Mouse (Mus musculus) stomach, embryonic 15.5 days (tissue): Measurements from ENCODE around the gene Esyt2. TPM values are rescaled to one million over a fixed set of nuclear protein-coding genes. Genes with fewer than 3 reads are reported as not detected.

Source experiments
- ATAC-seq: fragments of 200-750 bp; cut with Nextera tagmentation; 2 replicates; pipeline ENCODE4 v1.8.0; 2017; ENCODE audit warnings: low read depth, moderate number of reproducible peaks, moderate TSS enrichment; ENCODE audit not compliant: insufficient read depth, low FRiP score
- H3K27ac ChIP-seq: fragments of 300-500 bp; sonication (generic); 2 replicates; pipeline ENCODE4 v1.5.1; 2015; ENCODE audit warnings: mild to moderate bottlenecking, inconsistent platforms
- H3K27me3 ChIP-seq: fragments of 300-500 bp; sonication (generic); replicated peaks from 2 replicates; pipeline ENCODE4 v1.6.1; 2015; ENCODE audit warnings: inconsistent platforms
- H3K36me3 ChIP-seq: fragments of 300-500 bp; sonication (generic); 2 replicates; pipeline ENCODE4 v1.6.1; 2015; ENCODE audit warnings: inconsistent platforms
- H3K4me1 ChIP-seq: fragments of 300-500 bp; sonication (generic); 2 replicates; pipeline ENCODE4 v1.6.1; 2015; ENCODE audit warnings: inconsistent platforms
- H3K4me2 ChIP-seq: fragments of 300-500 bp; sonication (generic); 2 replicates; pipeline ENCODE4 v1.6.1; 2015; ENCODE audit warnings: mild to moderate bottlenecking, inconsistent platforms
- H3K4me3 ChIP-seq: fragments of 300-500 bp; sonication (generic); replicated peaks from 2 replicates; pipeline ENCODE4 v1.5.1; 2015; ENCODE audit warnings: inconsistent platforms
- H3K9ac ChIP-seq: fragments of 300-500 bp; sonication (generic); 2 replicates; pipeline ENCODE4 v1.6.1; 2015; ENCODE audit warnings: inconsistent platforms
- H3K9me3 ChIP-seq: fragments of 300-500 bp; sonication (generic); 2 replicates; pipeline ENCODE4 v1.6.1; 2016; ENCODE audit warnings: inconsistent platforms
- WGBS: fragments of 180-500 bp; shearing (Covaris S2); methylation state at CpG from one replicate; pipeline ENCODE4 v1.1.7; 2015; 5-methylcytosine and 5-hydroxymethylcytosine counted together
- polyA plus RNA-seq: library from polyadenylated mRNA; unstranded; fragments of >200 nt; fragmentation: Nextera tagmentation; extraction: Ambion mirVana; gene quantifications from 2 replicates; pipeline ENCODE4 v1.2.1, GENCODE M21; 2015

Gene Esyt2
- polyA plus RNA-seq, 1 experiment from 2014 or later, result 28.4 TPM

DNA sequence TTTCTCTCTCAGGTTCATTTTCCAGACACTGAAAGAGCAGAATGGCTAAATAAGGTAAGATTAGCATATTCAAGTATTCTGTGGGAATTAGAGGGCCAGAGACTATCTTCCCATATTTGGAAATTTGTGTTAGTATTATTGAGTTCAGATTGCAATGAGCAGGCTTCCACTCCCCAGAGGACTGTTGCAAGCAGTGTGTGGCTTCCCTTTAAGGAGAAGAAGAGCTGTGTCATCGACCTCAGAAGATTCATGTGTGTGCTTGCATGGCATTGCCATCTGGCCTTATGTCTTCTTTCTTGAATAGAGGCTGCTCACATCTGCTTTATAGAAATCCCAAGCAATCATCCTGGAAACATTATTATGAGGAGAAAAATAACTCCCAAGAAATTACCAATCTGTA is 36.8 kb downstream of the Esyt2 start:
- Histone ChIP-seq H3K36me3 (0 out of 2 replicates have a peak, but pooled peaks cover 2% of the 10 kb centered on the region), H3K9me3 (no peaks in the 10 kb centered on the region), H3K27ac (no peak overlapping the region), H3K9ac (no peak overlapping the region), H3K4me3 (no peak overlapping the region), H3K27me3 (no peaks in the 10 kb centered on the region), H3K4me2 (no peak overlapping the region), H3K4me1 (no peaks in the 10 kb centered on the region)
- 73% methylated on average over 1 of the region's 1 CpGs for WGBS
- ATAC-seq, result no peak

DNA sequence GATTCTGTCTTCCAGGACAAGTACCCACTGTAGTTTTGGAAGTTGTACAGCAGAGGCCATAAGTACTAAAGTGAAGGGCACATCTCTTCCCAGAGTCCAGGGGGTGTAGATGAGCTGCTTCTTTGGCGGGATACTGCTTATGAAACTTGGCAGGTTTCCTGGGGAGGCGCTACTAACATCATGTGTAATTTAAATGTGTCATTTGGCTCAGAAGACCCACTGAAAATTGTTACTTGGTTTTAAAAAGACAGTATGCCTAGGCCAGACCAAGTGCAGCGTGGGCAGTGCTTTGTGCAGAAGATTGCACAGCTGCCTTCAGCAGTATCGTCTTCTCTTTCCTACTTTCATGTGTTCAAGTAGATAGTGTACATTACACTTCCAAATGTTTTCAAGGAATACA is 44.5 kb downstream of the Esyt2 start:
- no peaks in the 10 kb centered on the region for H3K9me3 ChIP-seq
- no peak overlapping the region for H3K4me2 ChIP-seq
- ATAC-seq, result no peak
- no peaks in the 10 kb centered on the region for H3K4me1 ChIP-seq
- peak overlapping the region; percentile 84 for H3K27ac ChIP-seq
- H3K27me3 ChIP-seq, result no peaks in the 10 kb centered on the region
- no peak overlapping the region for H3K4me3 ChIP-seq
- H3K36me3 ChIP-seq, result 0 out of 2 replicates have a peak, but pooled peaks cover 6% of the 10 kb centered on the region
- H3K9ac ChIP-seq, result no peak overlapping the region
- WGBS, result 54% methylated on average over 4 of the region's 4 CpGs

DNA sequence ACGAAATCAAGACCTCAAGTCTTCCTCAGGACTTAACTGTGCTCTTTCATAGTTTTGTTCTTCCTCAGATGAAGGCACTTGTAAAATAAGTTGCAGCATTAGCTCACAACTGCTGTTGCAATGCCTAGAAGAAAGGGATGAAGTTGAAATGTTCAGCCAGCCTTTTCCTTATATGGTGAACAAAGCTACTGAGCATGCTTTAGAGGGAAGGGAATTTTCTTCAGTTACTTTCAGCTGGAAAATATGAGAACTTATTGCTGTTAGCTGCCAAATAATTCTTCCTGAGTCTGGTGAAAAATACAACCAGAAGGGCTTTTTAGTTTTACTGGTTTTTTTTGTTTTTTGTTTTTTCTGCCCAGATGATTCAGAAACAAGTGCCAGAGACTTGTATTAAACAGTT is 45.2 kb downstream of the Esyt2 start:
- no peak overlapping the region for H3K4me2 ChIP-seq
- ATAC-seq, result no peak; the same call in 1 of the 2 replicates
- 0 out of 2 replicates have a peak, but pooled peaks cover 6% of the 10 kb centered on the region for H3K36me3 ChIP-seq
- no peaks in the 10 kb centered on the region for H3K27me3 ChIP-seq
- H3K9me3 ChIP-seq, result no peaks in the 10 kb centered on the region
- H3K9ac ChIP-seq, result no peak overlapping the region
- peak overlapping the region; percentile 84 for H3K27ac ChIP-seq
- H3K4me1 ChIP-seq, result no peaks in the 10 kb centered on the region
- WGBS, result 68% methylated on average over 1 of the region's 1 CpGs
- H3K4me3 ChIP-seq, result no peak overlapping the region

DNA sequence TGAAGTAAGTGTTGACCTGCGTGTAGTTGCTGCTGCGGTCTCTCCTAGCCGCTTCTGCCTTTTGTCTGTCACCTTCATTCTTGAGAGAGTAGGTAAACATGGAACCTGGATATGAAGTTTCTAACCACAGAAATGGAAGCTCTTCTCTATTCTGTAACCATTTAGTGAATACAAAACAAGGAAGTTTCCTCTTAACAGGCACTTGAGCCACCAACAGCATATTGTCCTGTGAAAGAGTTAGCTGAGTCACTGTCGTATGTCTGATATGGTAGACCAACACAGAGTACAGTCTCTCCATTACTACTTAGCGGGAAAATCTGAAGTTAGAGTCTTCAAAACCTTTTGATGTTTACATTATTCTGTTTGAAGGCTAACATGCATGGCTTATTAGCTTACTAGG is 53.3 kb downstream of the Esyt2 start:
- H3K36me3 ChIP-seq, result 0 out of 2 replicates have a peak, but pooled peaks cover 4% of the 10 kb centered on the region
- no peak overlapping the region for H3K4me3 ChIP-seq
- ATAC-seq, result no peak
- H3K27me3 ChIP-seq, result no peaks in the 10 kb centered on the region
- no peak overlapping the region for H3K27ac ChIP-seq
- H3K4me1 ChIP-seq, result no peaks in the 10 kb centered on the region
- 84% methylated on average over 5 of the region's 5 CpGs for WGBS
- no peaks in the 10 kb centered on the region for H3K9me3 ChIP-seq
- no peak overlapping the region for H3K4me2 ChIP-seq
- H3K9ac ChIP-seq, result no peak overlapping the region

DNA sequence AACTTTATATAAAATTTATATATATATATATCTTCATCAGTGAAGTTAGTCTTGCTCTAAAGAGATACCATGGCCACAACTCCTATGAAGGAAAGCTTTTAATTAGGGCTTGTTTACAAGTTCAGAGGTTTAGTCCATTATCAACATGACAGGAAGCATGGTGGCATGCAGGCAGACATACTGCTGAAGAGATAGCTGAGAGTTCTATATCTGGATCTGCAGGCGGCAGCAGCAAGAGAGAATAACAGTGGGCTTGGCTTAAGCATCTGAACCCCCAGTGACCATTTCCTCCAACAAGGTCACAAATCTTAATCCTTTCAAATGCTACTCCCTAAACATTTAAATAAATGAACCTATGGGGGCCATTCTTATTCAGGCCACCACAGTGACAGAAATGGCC is 59.2 kb downstream of the Esyt2 start:
- Histone ChIP-seq H3K36me3 (peaks cover 20% of the 10 kb centered on the region; the same call in 1 of the 2 replicates), H3K4me3 (no peak overlapping the region), H3K27me3 (no peaks in the 10 kb centered on the region), H3K4me1 (no peaks in the 10 kb centered on the region), H3K4me2 (no peak overlapping the region), H3K27ac (no peak overlapping the region), H3K9ac (no peak overlapping the region), H3K9me3 (no peaks in the 10 kb centered on the region)
- WGBS, result 89% methylated on average over 1 of the region's 1 CpGs
- ATAC-seq, result no peak

DNA sequence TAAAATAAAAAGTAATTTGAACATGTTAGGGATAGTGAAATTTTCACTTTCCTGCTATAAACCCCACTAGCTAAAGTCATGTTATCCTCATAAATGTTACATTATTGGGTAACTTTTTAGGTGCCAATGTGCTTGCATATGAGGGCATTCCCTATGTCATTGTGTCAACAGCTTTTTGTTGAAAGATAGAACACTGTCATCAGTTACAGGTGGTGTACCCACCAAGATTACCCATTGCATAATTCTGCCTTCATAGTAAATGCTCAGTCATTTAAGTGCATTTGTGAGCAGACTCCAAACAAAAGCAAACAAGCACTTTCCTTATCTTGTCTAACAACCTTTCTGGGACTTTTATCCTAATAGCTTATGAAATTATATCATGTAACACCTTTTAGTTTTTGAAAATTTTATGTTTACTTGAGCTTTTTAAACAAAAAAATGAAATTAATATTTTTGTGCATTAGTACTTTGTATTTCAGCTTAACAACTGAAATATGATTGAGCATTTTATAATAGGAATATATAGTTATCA is 67.8 kb downstream of the Esyt2 start:
- Histone ChIP-seq H3K9ac (no peak overlapping the region), H3K36me3 (peaks cover 14% of the 10 kb centered on the region), H3K4me3 (no peak overlapping the region), H3K27ac (no peak overlapping the region), H3K4me2 (no peak overlapping the region), H3K4me1 (no peaks in the 10 kb centered on the region), H3K9me3 (no peaks in the 10 kb centered on the region), H3K27me3 (no peaks in the 10 kb centered on the region)
- ATAC-seq, result no peak

DNA sequence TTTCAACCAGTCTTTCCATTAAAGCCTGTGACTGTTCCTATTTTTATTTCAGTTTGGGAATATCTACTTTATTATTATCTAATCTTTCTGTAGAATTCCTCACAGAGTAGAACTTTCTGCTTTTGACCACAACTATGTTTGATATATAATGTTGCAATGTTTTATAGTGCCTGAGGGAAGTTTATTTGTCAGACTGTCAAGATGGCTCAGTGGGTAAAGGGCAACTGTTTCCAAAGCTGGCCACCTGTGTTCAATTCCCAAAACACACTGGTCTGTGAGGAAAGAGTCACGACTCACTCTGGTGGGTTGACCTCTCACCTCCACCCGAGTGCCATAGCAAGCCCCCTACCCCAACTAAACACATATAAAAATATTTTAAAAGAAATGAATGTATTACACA is 68.4 kb downstream of the Esyt2 start:
- ATAC-seq, result no peak

DNA sequence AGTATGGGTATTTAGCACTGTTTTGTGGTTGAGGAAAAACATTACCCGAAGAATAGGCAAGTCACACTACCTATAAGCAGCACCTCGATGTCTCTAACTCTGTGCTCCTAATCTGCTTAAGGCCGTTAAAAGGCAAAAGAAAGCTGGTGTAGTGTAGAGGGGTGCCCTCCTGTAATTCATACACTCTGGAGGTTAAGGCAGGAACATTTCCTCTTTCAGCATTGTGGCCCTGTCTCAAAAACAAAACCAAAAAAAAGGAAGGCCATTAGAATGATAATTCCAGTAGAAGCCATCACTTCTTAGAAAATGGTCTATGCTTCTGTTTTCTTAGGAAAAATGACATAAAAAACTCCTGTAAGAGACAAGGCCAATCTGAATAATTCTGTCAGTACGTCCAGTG is 70.0 kb downstream of the Esyt2 start:
- WGBS, result 85% methylated on average over 4 of the region's 4 CpGs
- no peak for ATAC-seq
- H3K36me3 ChIP-seq, result peaks cover 13% of the 10 kb centered on the region

More for the DNA sequence above, 68.4 kb downstream of the Esyt2 start:
- Histone ChIP-seq H3K4me3 (no peak overlapping the region), H3K36me3 (peaks cover 13% of the 10 kb centered on the region), H3K27me3 (no peaks in the 10 kb centered on the region), H3K4me2 (no peak overlapping the region), H3K27ac (no peak overlapping the region), H3K9ac (no peak overlapping the region), H3K4me1 (no peaks in the 10 kb centered on the region), H3K9me3 (no peaks in the 10 kb centered on the region)
- WGBS, result 82% methylated on average over 2 of the region's 2 CpGs

DNA sequence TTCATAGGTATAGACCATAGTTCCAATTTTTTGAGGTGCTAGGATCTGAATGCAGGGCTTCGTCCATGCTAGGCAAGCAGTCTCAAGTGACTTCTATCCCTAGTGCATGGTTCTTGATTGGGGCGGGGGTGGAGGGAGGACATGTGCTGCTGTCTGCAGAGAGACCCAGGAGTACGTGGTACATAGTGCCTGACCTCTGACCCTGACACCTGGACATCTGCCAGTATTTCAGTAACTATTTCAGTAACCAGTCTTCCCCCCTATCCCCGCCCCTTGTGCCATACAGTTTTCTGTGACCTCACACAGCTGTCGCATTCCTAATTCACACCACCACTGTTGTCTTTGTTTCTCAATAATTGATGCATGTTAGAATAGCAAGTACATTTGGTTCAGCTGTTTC is 71.4 kb downstream of the Esyt2 start:
- no peaks in the 10 kb centered on the region for H3K9me3 ChIP-seq
- no peak overlapping the region for H3K4me2 ChIP-seq
- H3K4me1 ChIP-seq, result no peaks in the 10 kb centered on the region
- no peak for ATAC-seq
- H3K27ac ChIP-seq, result no peak overlapping the region
- peaks cover 13% of the 10 kb centered on the region for H3K36me3 ChIP-seq
- H3K9ac ChIP-seq, result no peak overlapping the region
- WGBS, result 77% methylated on average over 5 of the region's 5 CpGs
- no peak overlapping the region for H3K4me3 ChIP-seq
- no peaks in the 10 kb centered on the region for H3K27me3 ChIP-seq

More for the DNA sequence above, 70.0 kb downstream of the Esyt2 start:
- Histone ChIP-seq H3K4me1 (no peaks in the 10 kb centered on the region), H3K9me3 (no peaks in the 10 kb centered on the region), H3K27ac (no peak overlapping the region), H3K4me2 (no peak overlapping the region), H3K9ac (no peak overlapping the region), H3K27me3 (no peaks in the 10 kb centered on the region), H3K4me3 (no peak overlapping the region)

DNA sequence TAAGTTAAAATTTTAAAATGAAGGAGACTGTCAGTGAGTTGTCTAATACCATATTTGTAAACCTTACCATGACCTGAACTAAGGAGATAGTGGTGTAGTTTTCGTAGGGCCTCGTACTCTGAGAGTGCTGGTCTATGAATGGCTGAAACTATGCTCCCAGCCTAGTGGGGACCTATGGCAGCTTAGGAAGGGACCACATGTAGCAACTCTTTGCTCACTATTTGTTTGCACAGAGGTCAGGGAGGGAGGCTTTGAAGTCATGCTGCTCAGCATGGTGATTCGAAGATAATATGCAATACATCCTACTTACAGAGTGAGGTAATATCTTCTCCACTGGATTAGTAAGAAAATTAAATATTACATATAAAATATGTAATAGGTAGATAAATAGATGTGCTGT is 73.7 kb downstream of the Esyt2 start:
- Histone ChIP-seq H3K9ac (no peak overlapping the region), H3K36me3 (peaks cover 18% of the 10 kb centered on the region), H3K27ac (no peak overlapping the region), H3K4me1 (no peaks in the 10 kb centered on the region), H3K4me2 (no peak overlapping the region), H3K9me3 (no peaks in the 10 kb centered on the region), H3K27me3 (no peaks in the 10 kb centered on the region), H3K4me3 (no peak overlapping the region)
- no peak for ATAC-seq
- 84% methylated on average over 3 of the region's 3 CpGs for WGBS

DNA sequence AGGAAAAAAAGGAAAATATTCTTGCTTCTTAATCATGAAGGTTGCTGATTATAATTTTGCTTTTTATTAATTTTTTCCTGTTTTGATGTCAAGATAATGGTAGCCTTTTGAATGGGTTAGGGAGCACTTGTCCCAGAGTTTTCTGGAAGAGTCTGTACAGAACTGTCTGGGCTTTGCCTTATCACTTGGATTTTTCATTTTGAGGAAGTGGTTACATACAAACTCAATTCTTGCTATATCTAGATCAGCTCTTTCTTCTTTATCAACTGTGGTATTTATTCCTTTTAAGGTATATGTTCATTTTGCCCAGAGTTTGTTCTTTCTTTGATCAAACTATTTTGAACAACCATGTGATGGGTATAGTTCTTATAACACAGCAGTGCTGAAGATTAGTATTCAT is 81.1 kb downstream of the Esyt2 start:
- Histone ChIP-seq H3K36me3 (peaks cover 32% of the 10 kb centered on the region), H3K9ac (no peak overlapping the region), H3K27me3 (no peaks in the 10 kb centered on the region), H3K4me3 (no peak overlapping the region), H3K9me3 (no peaks in the 10 kb centered on the region), H3K27ac (no peak overlapping the region), H3K4me1 (no peaks in the 10 kb centered on the region), H3K4me2 (no peak overlapping the region)
- no peak for ATAC-seq

DNA sequence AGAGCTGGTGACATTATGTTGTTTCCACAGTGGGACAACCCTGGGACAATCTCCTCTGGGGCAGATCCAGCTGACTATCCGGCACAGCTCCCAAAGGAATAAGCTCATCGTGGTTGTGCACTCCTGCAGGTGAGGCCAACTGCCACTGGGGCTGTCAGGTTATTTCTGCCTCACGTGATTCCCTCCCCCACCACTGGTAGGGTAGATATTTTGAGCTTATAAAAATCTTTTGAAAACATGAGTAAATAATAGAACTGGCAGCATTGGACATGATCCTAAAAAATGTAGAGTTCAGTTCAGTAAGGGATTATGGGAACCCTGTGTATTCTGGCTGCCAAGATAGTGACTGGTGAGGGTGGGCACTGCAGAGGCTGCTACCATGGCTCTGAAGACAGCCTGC is 85.9 kb downstream of the Esyt2 start:
- H3K27me3 ChIP-seq, result no peaks in the 10 kb centered on the region
- no peak overlapping the region for H3K4me3 ChIP-seq
- no peak overlapping the region for H3K9ac ChIP-seq
- peaks cover 45% of the 10 kb centered on the region for H3K36me3 ChIP-seq
- ATAC-seq, result no peak
- H3K4me1 ChIP-seq, result no peaks in the 10 kb centered on the region
- WGBS, result 88% methylated on average over 3 of the region's 3 CpGs
- H3K4me2 ChIP-seq, result no peak overlapping the region
- H3K9me3 ChIP-seq, result no peaks in the 10 kb centered on the region
- H3K27ac ChIP-seq, result no peak overlapping the region

DNA sequence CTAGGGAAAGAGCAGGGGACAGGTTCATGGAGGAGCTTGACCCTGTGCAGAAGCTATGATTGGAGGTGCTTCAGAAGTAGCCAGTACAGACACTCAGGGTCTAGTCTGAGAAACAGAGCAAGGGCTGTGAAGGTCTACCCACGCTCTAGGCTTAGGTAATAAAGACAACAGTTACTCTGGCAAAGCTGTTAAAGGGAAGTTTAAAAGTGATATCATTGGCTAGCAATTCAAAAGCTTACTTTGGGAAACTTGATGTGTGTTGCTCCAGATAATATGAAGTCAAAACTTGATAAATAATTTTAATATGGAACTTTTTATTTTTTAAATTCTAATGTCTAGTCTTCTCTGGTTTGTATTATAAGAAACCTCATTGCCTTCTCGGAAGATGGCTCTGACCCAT is 86.3 kb downstream of the Esyt2 start:
- no peaks in the 10 kb centered on the region for H3K9me3 ChIP-seq
- no peak overlapping the region for H3K9ac ChIP-seq
- no peak overlapping the region for H3K4me2 ChIP-seq
- no peak overlapping the region for H3K4me3 ChIP-seq
- no peaks in the 10 kb centered on the region for H3K27me3 ChIP-seq
- 88% methylated on average over 2 of the region's 2 CpGs for WGBS
- H3K27ac ChIP-seq, result no peak overlapping the region
- H3K4me1 ChIP-seq, result no peaks in the 10 kb centered on the region
- no peak for ATAC-seq
- peaks cover 45% of the 10 kb centered on the region for H3K36me3 ChIP-seq
